Mouse (Mus musculus) right cerebral cortex, postnatal 10 days (tissue): ENCODE results near the gene Ccdc149.

Experiments
- DNase-seq, 2 experiments: peaks; one replicate each; pipeline ENCODE4 v3.0.0; 2021; ENCODE audit warnings: low spot score in 2 of 2

The Ccdc149 gene

DNA sequence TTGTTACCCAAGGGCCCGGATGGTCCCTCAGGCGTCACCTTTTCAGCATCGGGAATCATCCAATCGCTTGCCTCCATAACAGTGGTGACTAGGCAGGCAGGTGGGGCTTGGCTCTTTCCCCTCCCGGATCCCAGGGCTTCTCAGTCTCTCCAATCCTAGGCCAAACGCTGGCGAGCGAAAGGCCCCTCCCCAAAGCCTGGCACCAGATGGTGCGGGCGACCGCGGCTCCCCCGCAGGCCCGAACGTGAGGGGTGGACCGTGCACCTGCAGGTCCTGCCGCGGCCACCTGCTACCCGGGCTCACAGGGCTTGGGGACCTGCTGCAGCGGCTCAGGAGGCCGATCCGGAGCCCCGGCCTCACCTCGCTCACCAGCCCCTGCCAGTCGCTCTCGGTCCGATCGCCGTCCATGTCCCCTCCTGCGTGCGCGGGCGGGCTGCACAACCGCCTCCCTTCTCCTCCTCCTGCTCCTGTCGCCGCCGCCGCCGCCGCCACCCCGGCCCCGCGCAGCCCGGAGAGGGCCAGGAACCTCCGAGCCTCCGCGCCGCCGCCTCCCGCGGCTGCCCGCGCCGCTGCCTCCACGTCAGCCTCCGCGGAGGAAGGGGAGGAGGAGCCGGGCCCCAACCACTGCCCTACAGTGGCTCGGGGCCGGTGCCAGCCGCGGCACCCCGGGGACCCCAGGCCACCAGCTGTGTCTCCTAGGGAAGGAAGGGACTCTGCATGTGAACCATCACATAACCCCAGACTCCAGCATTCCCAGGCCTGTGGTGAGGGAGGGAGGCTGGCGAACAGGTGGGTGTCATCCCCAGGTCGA lies at the start of gene Ccdc149:
TSS of gene Ccdc149 (minus strand) at position 531 of the 811 bp plus-strand sequence.
- peak; percentile 91 to 93 for DNase-seq

DNA sequence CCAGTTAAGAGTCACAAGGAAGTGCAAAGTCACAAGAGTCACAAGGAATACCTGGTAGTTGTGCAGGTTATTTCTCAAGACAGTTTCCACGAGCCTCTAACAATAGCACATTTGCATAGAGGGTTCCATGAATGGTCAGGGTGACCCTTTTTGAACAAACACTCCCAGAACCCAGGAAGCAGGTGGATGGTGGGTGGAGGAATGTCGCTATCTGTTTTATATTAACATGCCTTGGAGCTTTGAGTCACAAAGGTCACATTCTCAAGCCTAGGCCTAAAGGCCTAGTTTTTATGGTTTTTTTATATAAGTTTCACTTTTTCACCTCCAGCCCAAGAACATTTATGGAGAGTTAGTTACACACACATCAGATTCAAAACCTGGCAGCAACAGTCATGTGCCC lies 48.6 kb upstream of the Ccdc149 start:
- DNase-seq: no peak

DNA sequence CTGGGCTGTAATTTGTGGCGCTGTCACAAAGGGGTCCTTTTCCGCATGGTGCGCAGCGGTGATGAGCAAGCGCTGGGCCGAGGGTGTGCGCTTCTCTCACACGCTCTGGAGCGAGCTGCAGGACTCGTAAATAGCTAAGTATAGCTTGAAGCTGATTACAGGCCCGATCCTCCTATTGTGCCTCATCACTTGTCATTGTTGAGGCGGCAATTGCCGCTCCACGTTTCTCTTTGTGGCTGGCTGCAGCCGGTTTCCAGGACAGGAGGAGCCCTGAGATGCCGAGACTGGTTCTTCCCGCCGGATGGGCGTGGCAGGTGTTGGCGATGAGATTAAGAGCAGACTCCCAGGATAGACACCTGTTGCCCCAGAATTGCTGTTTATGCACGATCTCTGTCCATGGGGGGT lies 44.8 kb upstream of the Ccdc149 start:
- peak; percentile 53 for DNase-seq

DNA sequence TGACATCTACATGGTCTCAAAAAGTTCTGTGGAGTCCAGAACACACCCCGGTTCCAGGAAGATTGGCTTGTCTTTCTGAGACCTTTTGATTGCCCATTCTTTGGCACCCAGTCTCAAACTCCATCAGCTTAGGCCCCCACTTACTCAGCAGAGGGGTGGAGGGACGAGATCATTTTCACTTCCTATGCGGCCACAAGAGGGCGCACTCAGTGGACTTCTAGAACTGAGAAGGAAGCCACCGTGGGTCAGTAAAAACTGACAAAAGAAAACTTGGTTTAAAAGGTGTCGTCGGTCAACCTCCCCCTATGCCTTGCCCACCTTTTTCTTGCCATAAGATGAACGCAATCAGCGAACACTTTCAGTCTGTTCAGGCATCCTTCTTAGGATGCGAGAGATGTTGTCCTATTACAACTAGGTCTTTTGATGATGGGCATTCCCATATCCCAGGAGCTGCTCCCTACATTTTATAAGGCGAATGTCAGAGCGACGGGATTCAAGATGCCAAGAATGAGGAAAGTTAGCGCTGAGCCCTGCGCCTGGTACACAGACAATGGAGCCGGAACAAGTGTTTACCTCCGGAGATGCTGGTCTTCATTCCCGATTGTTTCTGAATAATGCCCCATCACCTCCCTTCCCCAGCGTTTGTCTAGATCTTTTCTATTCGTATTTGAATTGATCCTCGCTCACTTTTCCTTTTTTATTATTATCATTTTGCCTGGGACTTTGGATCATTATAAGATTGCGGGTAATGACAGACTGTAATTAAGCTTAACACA lies 44.1 kb upstream of the Ccdc149 start:
- DNase-seq: peak; percentile 73 to 83

DNA sequence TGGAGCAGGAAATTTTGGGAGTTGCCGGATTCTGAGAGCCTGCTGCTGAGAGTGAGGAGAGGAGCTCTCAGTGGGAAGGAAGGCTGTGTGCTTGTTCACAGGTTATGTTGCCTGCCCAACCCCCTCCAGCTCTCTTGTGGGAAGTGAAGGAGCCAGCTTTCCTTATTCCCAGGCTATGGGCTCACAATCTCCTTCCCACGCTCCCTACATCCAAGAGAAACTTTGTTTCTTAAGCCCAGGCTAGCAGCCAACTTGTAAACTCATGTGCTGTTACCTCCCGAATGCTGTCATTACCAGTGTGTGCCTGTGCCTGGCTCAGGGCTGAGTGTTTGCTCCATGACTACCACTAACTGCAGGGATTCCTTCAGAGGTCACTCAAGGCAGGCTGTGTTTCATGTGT lies 39.8 kb upstream of the Ccdc149 start:
- DNase-seq: no peak

DNA sequence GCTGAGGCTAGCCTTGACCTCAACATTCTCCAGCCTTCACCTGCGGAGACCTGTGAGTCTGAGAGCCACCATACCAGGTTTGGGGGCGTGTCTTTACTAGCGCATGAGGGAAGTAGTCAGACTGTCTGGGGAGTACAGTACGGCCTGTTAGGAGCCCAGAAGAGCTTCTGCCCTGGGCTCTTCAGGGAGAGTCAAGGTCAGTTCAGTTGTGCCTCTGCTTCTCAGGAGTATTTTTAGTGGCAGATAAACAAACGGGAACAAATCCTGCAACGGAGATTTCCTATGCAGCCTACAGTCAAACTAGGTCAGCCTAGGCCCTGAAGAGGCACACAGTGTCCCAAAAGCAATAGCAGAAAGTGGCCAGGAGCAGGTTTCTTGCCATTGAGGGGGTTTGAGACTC lies 38.1 kb upstream of the Ccdc149 start:
- no peak for DNase-seq

DNA sequence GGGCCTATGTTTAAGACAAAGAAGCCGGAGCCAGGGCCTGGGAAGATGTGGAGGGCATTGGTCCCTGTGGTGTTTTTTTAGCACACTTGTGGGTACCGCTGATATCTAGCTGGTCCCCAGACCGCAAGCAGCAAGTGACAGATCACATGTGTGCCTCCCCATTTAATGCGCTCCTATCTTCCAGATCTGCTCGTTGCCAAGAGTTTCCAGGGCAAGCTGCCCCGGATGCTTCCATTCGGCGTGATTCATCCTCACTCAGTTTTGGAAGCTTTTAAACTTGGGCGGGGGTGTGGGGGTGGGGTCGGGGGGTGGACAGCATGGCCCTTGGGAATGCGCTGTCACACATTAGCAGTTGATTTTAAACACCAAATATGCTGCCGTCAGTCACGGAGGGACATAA lies 33.3 kb upstream of the Ccdc149 start:
- DNase-seq: no peak

DNA sequence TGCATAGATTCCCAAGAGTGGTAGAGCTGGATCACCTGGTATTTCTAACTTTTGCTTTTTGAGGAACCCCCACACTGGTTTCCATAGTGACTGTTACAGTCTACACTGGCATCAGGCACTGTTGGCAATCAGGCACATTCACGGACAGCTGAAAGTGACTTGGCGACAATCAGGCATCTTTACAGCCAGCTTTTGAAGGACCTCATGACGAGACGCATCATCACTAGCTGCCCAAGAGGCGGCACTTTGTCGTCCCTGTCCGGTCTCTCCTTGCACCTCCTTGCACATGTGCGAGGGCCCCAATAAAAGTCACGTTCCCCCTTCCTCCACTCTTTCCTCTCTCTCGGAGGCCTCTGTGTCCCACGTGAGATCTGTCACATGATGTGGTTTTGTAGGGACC lies 32.8 kb upstream of the Ccdc149 start:
- DNase-seq: peak; percentile 34 to 45

DNA sequence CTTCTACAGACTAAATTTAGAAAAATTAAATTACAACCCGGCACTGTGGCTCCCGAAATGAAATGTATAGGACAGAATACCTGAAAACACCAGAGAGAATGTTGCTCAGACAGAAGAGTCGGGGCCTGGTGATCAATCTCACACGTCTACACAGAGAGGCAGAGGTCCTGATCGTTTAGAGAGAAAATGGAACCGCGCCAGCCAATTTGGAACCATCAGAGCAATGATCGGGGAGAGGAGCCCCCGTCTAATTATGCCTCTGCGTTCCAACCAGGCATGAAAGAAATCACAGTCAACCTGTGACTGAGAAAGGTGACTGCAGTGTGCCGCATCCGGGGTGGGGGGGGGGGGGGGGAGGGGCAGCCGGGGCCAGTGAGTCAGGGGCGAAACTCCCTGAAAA lies 24.4 kb upstream of the Ccdc149 start:
- no peak for DNase-seq

DNA sequence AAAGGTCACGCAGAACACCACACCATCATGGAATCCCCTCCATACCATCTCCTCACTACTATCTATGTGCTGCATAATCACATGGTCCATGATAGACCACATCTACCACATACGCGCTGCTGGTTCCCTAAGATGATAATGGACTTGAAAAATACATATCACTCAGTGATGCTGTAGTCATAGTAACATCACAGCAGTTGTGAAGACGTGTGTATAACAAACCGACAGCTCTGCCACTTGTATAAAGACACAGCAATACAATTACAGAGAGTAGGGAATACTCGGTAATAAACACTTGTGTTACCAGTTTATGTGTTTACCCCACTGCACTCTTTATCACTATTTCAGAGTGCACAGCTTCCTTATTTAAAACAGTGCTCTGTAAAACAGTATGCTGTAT lies 20.2 kb upstream of the Ccdc149 start:
- no peak for DNase-seq

DNA sequence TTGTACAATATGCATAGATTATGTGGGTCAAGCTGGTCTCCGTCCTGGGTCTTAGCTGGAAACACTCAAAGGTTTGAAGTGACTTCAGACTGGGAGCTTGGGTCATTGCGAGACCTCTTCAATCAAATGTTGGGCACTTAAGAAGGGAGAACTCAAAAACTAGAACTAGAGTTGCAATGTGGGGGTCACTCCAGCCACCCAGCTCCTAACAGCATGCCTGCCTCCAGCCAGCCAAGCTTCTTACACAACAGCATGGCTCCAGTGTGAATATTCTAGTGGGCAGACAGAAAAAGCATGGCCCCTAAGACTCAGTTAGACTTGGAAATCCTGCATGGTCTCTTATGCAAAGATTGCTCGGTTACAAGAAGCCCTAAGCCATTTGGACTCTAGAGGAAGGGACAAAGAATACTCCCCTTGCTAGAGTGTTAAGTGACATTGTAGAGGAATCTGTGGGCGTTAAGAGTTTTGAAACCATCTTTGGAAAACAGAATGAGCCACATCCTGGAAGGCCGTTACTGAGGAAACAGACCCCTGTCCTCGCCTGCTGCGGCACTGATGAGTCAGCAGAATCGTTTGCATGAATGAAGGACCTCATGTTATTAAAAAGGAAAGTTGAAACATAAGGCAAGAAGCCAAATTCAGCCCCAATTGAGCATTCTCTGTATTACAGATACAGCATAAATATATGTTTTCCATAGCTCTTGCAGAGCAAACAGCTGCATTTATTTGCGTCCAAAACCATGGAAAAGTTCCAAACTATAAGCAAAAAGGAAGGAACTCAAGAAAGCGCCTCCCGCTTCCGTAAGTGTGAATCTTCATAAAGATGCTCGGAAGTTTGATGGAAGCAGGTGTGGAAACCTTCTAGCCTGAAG lies 16.5 kb upstream of the Ccdc149 start:
- no peak for DNase-seq

DNA sequence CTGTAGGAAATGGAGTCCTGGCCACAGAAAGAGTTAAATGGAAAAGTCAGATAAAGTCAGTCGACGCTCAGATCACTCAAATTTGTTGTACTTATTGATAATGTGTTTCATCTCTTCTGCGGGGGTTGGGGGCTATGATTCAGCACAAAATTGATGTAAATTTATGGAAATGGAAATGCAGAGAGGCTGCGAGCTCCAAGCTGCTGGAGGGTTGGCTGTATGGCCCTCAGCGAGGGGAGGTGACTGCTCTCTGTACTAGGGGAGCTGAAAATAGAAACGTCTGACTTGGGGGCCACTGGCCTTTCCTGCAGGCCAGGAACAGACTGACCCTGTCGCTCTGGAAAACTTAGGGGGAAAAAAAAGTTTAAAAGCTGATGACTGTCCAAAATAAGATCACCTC lies 5.5 kb upstream of the Ccdc149 start:
- DNase-seq: no peak

DNA sequence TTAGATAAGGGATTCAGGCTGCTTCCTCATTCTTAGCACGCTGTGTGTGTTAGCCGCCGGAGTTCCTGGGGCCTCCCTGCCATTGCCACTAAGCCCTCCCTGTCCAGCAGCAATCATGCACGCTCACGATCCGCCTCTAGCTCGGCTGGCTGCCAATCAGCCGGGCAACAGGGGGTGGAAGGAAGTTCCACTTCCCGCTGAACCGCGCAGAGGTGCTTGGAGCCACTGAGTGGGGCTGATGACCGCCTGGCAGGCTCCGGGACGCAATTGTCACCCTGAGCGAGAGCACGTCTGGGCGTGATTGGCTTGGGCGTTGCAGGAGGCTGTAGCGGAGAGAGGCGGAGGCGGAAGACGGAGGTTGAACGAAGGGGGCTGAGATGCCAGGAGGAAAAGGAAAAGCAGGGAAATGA lies 5.0 kb upstream of the Ccdc149 start:
- DNase-seq: peak; percentile 87 to 90

DNA sequence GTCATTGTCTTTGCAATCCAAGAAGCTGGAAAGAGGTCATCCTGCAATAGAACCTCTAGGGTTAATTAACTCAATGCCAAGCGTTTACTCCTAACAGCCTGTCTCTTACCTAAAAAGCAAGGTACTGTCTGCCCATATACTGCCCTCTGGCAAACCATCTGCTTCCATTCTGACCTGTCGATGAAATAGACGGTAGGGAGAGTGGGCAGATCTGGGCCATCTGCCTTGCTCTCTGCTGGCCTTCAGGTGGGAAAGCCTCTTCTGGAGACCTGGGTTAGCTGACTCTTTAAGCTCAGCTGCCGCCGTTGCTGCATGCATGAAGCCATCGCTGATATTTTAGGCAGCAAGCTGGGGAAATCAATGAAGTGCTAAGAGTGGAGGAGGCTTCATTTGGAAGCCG lies 2.7 kb upstream of the Ccdc149 start:
- no peak for DNase-seq

DNA sequence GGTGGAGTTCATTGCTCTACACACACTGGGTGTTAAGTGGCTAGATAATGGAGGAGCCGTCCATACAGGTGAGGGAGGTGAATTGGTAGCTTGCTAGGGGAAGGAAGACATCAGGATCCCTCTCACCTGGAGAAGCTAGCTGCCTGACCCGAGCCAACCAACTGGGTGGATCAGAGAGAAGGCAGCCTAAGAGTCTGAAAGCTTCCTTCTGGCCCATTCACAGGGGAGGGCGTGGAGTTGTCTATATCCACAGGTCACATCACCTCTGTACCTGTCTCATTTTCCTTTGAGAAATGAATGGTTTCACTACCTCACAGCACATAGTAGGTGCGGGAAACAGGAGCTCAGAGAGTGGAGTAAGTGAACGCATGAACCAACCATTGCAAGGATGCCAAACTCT lies 770 bp downstream of the Ccdc149 start:
- no peak for DNase-seq

DNA sequence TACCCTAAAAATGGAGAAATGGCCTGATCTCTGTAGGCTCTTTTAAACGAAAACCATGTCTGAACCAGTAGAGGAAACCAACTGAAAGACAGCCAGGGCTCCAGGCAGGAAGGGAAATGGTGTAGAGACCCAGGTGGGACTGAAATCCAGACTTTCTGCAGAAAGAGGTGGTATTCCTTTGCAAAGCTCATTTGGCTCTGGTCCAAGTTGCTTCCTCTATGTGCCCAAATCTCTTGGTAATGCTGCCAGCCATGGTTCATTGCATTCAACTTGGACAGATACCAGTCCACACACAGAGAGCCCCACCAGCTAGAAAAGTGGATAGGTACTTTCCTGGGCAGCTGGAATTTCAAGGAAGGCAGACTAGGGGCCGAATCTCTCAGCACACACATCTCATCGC lies 3.5 kb downstream of the Ccdc149 start:
- DNase-seq: no peak

DNA sequence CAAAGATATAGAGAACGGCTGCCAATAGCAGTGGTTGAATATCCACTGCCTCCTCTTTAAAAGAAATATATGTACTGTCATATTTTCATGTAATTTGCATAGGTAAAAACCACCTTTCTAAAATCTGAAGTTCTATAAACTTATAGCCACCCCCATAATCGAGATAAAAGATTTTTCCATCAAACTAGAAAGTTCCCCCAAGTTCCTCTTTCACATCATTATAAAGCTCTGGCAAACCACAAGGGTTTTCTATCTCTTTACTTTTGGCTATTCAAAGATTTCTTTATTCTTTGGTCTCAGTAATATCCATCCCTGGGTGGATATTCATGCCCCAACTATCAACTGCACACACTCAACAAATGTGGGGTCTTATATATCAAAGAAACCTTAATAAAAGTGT lies 8.9 kb downstream of the Ccdc149 start:
- no peak for DNase-seq

DNA sequence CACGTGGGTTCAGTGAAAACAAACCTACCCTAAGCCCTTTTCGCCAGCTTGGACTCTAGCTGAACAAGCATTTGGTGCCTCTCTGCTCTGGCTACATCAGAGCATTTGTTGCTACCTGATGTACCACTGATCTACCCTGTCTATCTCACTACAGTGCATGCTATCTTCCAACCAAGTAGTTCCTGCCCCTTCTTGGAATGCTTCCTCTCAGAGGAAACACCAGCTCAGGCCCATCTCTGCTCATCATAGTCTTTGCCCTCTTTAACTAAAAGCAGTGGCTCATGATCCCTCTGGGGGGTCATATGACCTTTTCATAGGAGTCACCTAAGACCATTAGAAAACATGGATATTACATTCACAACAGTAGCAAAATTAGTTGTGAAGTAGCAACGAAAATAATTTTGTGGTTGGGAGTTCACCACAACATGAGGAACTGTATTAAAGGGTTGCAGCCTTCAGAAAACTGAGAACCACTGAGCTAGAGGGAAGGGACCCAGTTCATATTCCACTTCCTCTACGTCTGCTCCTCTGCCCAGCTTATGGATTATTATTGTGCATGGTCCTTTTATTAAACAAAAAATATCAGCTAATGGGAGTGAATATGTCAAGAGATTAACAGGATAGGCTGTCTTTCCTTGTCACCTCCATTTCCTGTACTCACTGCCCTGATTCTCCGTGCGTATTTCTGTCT lies 9.7 kb downstream of the Ccdc149 start:
- DNase-seq: no peak

DNA sequence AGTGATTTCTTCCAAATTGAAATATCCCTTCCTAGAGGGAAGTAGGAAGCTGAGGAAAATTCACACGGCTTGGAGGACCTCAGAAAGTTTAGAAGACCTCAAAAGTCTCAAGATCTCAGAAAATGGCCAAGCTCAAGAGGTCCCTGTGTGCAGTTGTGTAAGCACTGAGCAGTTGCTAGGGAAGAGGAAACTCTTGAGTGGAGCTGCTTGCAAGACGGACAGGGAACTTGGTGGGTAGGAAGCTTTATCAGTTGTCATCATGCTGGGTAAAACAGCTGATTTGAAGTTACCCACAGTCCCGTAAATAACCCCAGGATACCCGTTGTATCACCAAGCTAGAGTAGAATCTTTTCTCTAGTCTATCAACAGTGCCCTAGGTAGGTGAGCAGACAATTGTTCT lies 12.0 kb downstream of the Ccdc149 start:
- no peak for DNase-seq

DNA sequence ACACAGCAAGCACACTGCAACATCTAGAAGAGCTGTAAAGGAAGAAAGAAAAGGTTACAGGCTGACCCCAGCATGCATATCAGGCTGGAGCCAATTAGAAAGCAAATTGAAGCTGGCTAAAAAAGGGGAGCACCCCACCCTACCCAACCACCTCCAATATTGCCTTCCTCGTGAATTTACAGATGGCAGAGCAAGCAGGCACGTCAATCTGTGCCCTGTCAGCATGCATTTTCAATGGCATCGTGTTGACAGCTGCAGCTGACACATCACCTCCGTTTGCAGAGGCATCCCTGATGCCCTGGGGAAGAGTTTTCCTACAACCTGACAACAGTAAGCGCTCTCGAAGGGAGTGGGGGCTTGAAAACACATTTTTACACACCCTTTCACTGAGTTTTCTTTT lies 14.2 kb downstream of the Ccdc149 start:
- DNase-seq: no peak

DNA sequence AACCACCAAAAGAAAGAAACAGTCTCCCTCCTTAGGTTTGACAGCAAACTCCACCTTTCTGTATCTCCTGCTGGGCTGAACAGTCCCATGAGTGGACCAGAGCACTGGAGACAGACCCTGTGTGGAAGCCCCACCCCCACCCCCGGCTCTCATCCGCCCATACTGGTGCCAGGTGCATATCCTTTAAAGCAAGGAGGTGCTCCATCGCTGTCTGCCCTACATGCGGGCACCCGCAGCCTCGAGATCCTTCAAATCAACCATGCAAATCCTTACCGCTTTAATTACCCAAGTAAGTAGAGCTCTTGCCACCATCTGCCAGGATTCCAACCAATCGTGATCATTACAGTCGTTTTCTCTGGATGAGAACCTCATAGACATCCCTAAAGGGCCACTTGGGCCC lies 20.5 kb downstream of the Ccdc149 start:
- DNase-seq: no peak

DNA sequence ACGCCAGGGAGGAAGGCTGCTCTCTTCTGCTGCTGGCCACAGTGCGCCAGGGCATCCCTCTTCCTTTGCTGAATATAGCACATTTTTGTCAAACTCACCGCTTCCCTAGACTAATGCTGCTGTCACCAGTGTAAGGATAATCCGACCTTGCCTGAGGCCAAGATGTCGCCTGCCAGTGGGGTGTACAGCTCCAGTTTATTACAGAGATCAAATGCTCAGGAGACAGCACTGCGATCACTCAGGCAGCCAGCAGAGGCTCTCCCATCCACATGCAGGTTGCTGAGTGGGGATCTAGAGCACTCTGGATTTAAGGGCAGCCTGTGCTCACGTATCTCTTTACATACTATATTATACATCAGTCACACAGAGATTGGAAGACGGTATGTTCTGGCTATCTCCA lies 22.1 kb downstream of the Ccdc149 start:
- DNase-seq: no peak
